Mouse (Mus musculus) adrenal gland, postnatal 4 days (tissue): ENCODE measurements around the gene Hpse2. TPM values are rescaled to one million over a fixed set of nuclear protein-coding genes. Genes with fewer than 3 reads are reported as not detected.

Source experiments
- DNase-seq, 2 experiments: peaks; one replicate each; pipeline ENCODE4 v3.0.0; 2021 to 2022; ENCODE audit warnings: low spot score in 2 of 2, mixed read lengths in 2 of 2
- total RNA-seq, 2 experiments: library from RNA; stranded (reverse); gene quantifications; 2 replicates each; pipeline ENCODE4 v1.2.3; 2021

The Hpse2 gene
- total RNA-seq, 2 experiments from 2014 or later = 0.11 TPM; not detected in 1

DNA sequence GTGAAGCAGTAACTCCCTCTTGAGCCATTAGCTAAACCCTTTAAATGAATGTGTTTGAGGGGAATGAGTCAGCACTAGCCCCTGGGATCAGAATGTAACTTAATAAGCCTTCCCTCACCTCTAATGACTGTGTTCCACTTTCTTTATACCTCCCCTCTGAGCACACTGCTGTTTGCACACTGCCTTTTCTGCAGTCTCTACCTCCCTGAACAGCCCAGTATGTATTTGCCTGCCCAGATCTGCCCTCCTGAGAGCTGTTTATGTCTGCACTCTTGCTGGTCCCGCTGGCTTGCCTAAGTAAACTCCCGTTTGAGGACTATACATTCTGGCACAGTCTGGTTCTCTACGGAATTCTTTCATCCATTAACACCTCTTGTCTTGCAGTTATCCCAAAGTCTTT lies 525.1 kb downstream of the Hpse2 start:
- DNase-seq = no peak

- DNase-seq = no peak
Observed at GRCm38 (mm10) chr19:42857096-42857495, 531.1 kb downstream of the Hpse2 start.

DNA sequence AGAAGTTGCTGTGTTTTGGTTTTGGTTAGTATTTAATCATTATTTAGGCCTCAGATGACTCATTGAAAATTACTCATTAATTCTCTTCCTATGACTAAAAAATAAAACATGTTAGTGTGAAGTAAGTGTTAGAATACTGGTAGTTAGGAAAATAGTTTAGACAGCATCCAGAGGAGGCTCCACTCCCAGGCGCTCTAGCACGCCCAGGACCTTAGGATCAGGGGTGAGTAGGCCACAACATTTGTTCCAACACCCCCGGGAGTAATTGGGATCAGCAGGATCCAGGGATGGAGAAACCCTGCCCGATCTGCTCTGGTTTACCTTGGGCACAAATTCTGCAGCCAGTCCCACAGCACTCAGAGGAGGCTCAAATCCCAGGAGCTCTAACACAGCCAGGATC lies 532.5 kb downstream of the Hpse2 start:
- no peak for DNase-seq

DNA sequence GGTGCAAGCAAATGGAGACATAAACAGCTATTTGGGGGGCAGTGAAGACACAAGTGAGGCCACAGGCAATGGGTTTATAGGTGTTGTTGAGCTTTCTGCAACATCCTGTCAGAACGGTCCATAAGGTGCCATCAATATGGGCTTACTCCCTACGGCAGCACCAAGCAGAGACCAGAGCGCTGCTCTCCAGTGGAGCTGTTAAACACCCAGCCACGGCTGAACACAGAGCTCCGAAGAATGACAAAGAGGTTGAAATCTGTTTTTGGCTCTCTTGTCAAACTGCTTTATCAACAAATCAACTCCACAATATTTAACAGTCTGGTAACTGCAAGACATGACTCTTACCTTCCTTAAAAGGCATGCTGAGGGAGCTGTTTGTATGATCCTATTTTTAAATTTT lies 537.7 kb downstream of the Hpse2 start:
- no peak for DNase-seq

- DNase-seq = no peak
Observed at GRCm38 (mm10) chr19:42839621-42840294, 548.4 kb downstream of the Hpse2 start.

GRCm38 (mm10) chr19:42839118-42839517 lies 549.0 kb downstream of the Hpse2 start:
- DNase-seq = no peak

- DNase-seq = no peak
Observed at GRCm38 (mm10) chr19:42838271-42838670, 549.9 kb downstream of the Hpse2 start.

DNA sequence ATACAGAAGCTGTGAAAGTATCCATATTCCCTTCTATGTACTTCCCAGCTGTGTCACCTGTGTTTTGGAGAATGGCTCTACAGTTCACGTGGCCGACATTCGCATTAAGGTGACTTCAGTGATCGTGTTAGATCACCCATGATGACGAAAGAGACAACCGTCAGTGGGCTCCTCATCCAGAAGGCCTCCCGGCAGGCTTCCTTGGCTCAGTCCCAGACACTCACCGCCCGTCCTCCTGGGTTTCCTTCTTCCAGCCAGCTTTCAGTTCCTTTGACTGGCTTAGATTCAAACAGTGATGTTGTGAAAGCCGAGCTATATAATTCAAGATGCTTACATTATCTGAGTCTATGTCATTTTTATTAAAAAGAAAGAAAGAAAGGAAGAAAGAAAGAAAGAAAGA lies 550.6 kb downstream of the Hpse2 start:
- DNase-seq = no peak

DNA sequence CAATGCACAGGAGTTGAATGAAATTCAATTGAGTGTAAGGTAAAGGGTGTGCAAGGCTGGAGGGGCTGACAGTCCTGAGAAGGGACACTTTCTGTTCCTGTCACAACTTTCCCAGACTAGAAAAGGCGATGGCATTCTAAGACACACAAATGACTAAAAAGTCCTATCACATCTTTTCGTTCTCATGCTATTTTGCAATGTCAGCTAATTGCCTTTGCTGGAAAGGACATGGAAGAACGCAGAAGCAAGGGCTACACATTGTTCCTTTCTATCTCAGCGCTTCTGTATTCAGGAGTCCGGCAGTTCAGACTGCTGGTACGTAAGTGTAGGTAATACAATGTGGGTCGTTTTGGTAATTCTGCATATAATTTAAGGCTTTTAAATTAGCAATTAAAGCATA lies 555.0 kb downstream of the Hpse2 start:
- DNase-seq = no peak

- no peak for DNase-seq
Observed at GRCm38 (mm10) chr19:42832251-42832650, 555.9 kb downstream of the Hpse2 start.

GRCm38 (mm10) chr19:42829196-42829595 lies 559.0 kb downstream of the Hpse2 start:
- no peak for DNase-seq

- DNase-seq = no peak
Observed at GRCm38 (mm10) chr19:42827843-42828242, 560.3 kb downstream of the Hpse2 start.

- DNase-seq = no peak
Observed at GRCm38 (mm10) chr19:42820109-42820508, 568.0 kb downstream of the Hpse2 start.

DNA sequence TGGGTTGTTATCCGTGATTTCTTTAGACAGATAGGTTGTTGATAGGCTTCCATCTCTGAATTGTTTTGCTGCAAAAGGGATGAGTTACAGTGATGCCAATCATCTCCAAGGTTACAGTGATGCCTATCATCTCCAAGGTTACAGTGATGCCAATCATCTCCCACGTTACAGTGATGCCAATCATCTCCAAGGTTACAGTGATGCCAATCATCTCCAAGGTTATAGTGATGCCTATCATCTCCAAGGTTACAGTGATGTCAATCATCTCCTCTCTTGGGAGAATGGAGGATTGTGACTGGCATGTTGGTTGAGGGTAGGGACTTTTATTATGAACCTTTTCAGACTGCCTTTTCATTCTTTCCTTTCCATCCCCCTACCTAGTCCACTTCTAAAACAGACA lies 570.4 kb downstream of the Hpse2 start:
- DNase-seq = no peak

DNA sequence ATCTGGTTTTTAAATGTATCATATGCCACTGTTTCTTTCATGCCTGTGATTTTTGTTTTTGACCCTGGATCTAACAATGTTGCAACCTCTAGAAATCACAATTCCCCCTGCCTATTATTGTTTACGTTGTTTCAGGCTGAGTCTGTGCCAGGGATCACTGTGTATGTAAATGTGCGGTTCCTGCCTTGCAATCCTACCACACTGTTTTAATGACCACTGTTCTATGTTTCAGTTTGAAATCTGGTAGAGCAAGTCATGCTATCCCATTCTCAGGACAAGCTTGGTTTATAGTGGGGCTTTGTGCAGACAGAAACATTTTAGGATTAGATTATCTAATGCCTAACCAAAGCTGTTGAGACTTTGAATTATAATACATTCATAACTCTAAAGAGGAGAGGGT lies 571.9 kb downstream of the Hpse2 start:
- DNase-seq = no peak

DNA sequence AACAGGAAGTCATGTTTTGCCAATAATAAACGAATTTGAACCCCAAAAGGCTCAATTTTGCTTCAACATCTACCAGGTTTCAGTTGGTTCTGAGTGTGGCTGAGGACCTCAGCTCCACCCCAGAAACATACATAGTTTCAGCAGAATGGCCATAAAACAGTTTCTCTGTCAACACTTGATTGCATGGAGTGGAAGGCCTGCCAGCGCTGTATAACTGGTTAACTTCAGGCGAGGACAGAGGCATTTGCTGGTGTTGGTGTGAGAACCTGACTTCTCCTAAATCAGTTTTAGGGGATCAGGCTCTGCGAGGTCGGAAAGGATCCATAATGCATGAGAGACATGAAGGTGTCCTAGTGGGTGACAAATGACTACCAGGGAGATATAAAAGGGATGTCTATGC lies 578.0 kb downstream of the Hpse2 start:
- DNase-seq = no peak

GRCm38 (mm10) chr19:42809491-42809890 lies 578.7 kb downstream of the Hpse2 start:
- DNase-seq = no peak

- no peak for DNase-seq
Observed at GRCm38 (mm10) chr19:42797866-42798265, 590.3 kb downstream of the Hpse2 start.

GRCm38 (mm10) chr19:42795801-42796200 lies 592.4 kb downstream of the Hpse2 start:
- DNase-seq = no peak

- peak; percentile 65 to 83 for DNase-seq
Observed at GRCm38 (mm10) chr19:42794914-42795613, 593.1 kb downstream of the Hpse2 start.

GRCm38 (mm10) chr19:42788311-42788710 lies 599.8 kb downstream of the Hpse2 start:
- DNase-seq = no peak

GRCm38 (mm10) chr19:42785562-42786220 lies 602.5 kb downstream of the Hpse2 start:
- no peak for DNase-seq
